Mouse (Mus musculus): Measurements from ENCODE around the gene Atf6. TPM values are rescaled to one million over a fixed set of nuclear protein-coding genes. Genes with fewer than 3 reads are reported as not detected.

The Atf6 gene
- 7.8 and 8.3 TPM in 2 replicates for polyA plus RNA-seq (2015; fragmentation: Nextera tagmentation; extraction: Ambion mirVana)

DNA sequence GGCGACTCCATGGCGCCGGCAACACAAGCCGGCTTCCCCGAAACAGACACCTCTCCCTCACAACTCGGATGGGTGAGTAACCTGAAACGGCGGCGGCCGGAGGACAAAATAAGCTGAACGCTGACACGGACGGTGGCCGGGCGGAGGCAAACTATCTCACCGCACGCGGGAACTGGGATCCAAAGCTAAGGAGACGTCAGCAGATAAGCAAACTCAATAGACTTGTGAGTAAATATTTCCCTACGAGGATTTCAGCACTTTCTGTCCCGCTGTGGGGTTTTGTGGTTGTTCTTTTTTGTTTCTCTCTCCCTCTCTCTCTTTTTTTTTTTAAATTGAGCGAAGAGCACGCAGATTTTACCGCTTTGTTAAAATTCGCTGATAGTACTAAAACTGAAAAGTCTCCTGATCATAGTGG, at the start of gene Atf6:
Atf6 (minus strand) TSS at position 81 of the 415 bp plus-strand sequence.
- Histone ChIP-seq H3K9me3 (no peaks in the 10 kb centered on the region), H3K4me3 (replicated peaks) (peak within 1 kb of the TSS; percentile 63), H3K27ac (peak within 1 kb of the TSS; percentile 41; the same call in 1 of the 2 replicates), H3K4me2 (replicated peaks) (peak within 1 kb of the TSS; percentile 79), H3K9ac (replicated peaks) (peak within 1 kb of the TSS; percentile 82), H3K27me3 (no peaks in the 10 kb centered on the region), H3K36me3 (peaks cover 12% of the 10 kb centered on the region; the same call in 1 of the 2 replicates), H3K4me1 (replicated peaks) (peaks cover 13% of the 10 kb centered on the region)
- peak; percentile 83; the same call in 1 of the 2 replicates for ATAC-seq
- under 1% methylated on average over 25 of the region's 25 CpGs for WGBS

DNA sequence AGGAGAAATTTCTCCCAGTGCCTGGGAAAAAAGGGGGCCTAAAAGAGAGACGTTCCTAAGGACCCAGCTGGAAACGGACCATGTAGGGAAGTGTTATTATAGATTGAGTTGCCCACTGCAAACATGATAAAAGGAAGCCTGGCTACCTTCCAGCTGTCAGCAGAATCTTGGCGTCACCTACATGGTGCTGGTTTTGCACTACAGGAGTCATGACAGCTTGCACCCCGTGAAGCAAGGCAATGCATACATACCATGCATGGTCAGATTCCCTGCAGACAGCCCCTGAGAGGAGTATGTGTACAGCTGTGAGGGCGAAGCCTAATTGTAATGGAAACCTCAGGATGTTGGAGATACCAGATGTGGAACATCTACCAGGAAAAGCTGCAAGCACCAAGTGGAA, 48.1 kb upstream of the Atf6 start:
- no peaks in the 10 kb centered on the region for H3K27me3 ChIP-seq
- ATAC-seq = no peak
- no peak overlapping the region for H3K4me2 ChIP-seq (replicated peaks)
- WGBS = 80% methylated on average over 5 of the region's 5 CpGs
- no peak overlapping the region for H3K9ac ChIP-seq (replicated peaks)
- no peaks in the 10 kb centered on the region for H3K4me1 ChIP-seq (replicated peaks)
- no peaks in the 10 kb centered on the region for H3K9me3 ChIP-seq
- H3K4me3 ChIP-seq (replicated peaks) = no peak overlapping the region
- H3K27ac ChIP-seq = no peak overlapping the region
- no peaks in the 10 kb centered on the region for H3K36me3 ChIP-seq

DNA sequence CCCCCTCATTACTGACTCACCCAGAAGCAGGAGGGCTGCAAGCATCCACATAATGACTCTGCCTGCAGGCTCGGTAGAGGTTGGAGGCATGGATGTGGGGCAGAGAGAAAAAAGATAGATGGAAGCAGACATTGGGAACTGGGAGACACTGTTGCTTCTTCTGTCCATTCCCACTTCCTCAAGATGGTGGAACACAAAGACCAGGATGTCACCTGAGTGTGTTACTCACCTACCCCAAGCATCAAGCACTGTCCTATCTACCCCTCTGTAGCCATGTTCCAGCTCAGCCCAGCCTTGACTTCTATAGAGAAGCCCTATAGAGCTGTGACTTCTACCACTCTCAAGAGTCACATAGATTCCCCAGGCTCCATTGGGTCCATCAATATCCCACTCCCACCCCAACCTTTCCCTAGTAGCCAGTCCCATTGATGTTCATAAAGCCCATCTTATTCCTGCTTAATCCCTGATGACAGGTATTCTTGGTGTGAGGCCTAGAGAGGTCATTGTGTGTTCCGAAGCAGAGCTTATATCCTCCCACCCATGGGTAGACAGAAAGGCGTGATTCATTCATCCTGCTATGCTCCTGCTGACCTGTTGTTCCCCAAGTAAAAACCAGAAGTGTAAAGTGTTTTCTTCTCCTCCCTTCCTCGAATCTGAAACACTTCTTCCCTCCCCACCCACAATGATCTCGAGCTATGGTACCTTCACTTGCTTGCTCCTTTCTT, 45.5 kb upstream of the Atf6 start, which contains the start of gene Fcrlb:
Fcrlb (minus strand) TSS at position 51 of the 725 bp plus-strand sequence.
- Histone ChIP-seq H3K4me2 (replicated peaks) (no peak within 1 kb of the TSS), H3K4me3 (replicated peaks) (no peak within 1 kb of the TSS), H3K4me1 (replicated peaks) (peaks cover 7% of the 10 kb centered on the region), H3K27me3 (peaks cover 20% of the 10 kb centered on the region), H3K36me3 (no peaks in the 10 kb centered on the region), H3K9ac (replicated peaks) (no peak within 1 kb of the TSS), H3K27ac (no peak within 1 kb of the TSS), H3K9me3 (no peaks in the 10 kb centered on the region)
- ATAC-seq = no peak
- 58% methylated on average over 5 of the region's 5 CpGs for WGBS

DNA sequence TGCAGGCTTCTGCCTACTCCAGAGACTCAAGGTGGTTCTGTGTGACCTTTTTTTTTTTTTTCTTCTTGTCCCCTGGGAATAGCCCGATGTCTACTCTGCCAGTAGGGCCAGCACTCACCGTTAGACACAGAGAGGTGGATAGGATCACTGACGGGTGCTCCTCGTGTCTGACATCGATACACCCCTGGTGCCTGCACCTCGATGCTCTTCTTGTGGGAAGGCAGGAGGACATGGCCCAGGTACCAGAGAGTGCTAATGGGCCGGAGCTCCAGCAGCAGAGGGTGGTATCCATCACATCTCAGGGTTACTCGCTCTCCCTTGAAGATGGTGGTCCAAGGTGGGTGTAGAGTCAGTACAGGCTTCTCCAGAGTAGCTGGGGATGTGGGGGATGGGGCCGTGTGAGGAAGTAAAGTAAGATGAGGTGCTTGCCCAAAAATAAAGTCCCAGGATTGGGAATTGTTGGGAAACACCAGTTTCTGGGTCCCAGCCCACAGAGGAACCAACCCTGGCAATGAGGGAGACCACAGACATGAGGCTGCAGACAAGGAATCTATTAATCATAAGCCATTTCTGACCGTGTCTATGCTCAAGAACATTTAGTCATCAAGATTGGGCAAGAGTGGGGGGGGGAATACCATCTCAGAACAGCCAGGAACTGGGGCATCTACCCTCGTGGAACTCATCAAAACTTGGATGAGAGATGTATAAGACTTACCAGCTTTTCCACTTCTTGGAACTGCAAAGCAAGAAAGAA, 44.5 kb upstream of the Atf6 start:
- ATAC-seq = no peak
- H3K9me3 ChIP-seq = no peaks in the 10 kb centered on the region
- no peak overlapping the region for H3K9ac ChIP-seq (replicated peaks)
- no peak overlapping the region for H3K4me3 ChIP-seq (replicated peaks)
- WGBS = 87% methylated on average over 11 of the region's 11 CpGs
- H3K27me3 ChIP-seq = peaks cover 29% of the 10 kb centered on the region
- no peak overlapping the region for H3K4me2 ChIP-seq (replicated peaks)
- no peaks in the 10 kb centered on the region for H3K36me3 ChIP-seq
- peaks cover 15% of the 10 kb centered on the region for H3K4me1 ChIP-seq (replicated peaks)
- H3K27ac ChIP-seq = no peak overlapping the region

DNA sequence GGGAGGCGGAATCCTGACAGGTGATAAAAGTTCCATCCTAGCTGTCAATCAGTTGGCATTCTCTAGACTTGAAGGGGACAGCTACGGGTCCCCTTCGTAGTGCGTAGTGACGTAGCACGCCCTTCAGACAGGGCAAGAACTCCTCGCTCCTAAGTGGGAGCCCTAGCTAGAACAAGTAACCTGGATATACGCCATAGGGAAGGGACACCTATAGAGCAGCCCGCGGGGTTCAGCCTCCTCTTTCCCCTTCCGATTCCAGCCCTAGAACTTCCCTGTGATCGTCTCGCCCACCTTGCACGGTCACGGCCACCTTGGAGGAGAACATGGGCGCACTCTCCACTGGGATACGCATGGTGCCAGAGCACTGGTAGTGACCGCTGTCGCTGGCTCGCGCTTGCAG, 40.8 kb upstream of the Atf6 start:
- Histone ChIP-seq H3K27me3 (peaks cover 59% of the 10 kb centered on the region), H3K4me1 (replicated peaks) (peaks cover 15% of the 10 kb centered on the region), H3K4me2 (replicated peaks) (peak overlapping the region; percentile 95), H3K4me3 (replicated peaks) (peak overlapping the region; percentile 66), H3K36me3 (no peaks in the 10 kb centered on the region), H3K27ac (no peak overlapping the region), H3K9me3 (no peaks in the 10 kb centered on the region), H3K9ac (replicated peaks) (peak overlapping the region; percentile 71; the same call in 1 of the 2 replicates)
- peak; percentile 73 for ATAC-seq
- WGBS = 2% methylated on average over 21 of the region's 21 CpGs

DNA sequence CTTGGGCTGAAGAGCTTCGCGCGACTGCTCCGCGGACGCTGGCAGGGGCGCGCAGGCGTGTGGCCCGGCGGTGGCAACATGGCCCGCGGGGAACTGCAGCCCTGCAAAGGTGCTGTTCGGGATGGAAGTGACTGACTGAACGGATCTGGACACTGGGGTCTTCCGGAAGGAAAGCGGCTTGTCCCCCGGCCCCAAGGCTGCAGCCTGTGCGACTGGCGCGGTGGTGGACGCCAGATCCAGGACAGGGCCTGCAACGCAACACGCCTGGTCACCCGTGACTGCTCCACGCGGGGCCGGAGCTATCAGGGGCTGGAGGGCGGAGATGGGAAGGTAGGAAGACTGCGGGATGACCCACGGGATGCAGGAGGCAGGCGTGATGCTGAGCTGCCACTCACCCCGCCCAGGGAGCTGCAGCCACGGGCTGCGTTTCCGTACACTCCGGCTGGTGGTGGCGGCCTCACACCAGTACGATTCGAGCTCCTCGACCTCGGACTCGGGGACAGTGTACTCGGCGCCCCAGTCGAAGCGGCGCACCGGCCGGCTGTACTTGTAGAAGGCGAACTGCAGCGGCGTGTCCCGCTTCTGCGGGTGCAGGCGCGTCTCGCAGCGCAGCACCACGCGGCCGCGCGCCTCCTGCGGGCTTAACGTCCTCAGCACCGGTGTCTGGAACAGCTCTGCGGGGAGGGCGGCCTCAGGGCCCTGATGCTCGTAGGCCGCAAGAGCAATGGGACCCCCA, 40.1 kb upstream of the Atf6 start:
- under 1% methylated on average over 71 of the region's 71 CpGs for WGBS
- Histone ChIP-seq H3K36me3 (no peaks in the 10 kb centered on the region), H3K4me2 (replicated peaks) (peak overlapping the region; percentile 95), H3K27me3 (peaks cover 65% of the 10 kb centered on the region), H3K27ac (no peak overlapping the region), H3K4me1 (replicated peaks) (peaks cover 15% of the 10 kb centered on the region), H3K9ac (replicated peaks) (peak overlapping the region; percentile 71), H3K4me3 (replicated peaks) (peak overlapping the region; percentile 66), H3K9me3 (no peaks in the 10 kb centered on the region)
- peak; percentile 81 for ATAC-seq

DNA sequence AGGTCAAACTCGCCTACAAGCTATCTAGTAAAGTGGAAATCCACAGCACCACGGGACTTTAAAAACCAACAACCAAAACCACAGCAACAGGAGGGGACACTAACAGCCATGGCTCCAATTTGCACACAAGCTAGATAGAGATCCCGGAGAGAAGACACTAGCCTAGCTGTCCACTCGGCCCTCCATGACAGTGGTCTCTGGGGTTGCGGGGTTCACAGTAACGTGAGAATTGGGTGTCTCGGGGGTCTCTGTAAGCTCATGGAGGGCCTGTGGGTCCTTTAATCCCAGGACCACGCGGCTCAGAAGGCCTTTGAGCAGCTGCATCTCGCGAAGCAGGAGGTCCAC, 39.5 kb upstream of the Atf6 start:
- peak overlapping the region; percentile 66 for H3K4me3 ChIP-seq (replicated peaks)
- H3K27ac ChIP-seq = no peak overlapping the region
- no peaks in the 10 kb centered on the region for H3K9me3 ChIP-seq
- peak overlapping the region; percentile 95 for H3K4me2 ChIP-seq (replicated peaks)
- WGBS = 18% methylated on average over 11 of the region's 11 CpGs
- peak overlapping the region; percentile 71 for H3K9ac ChIP-seq (replicated peaks)
- H3K36me3 ChIP-seq = no peaks in the 10 kb centered on the region
- H3K27me3 ChIP-seq = peaks cover 67% of the 10 kb centered on the region
- peaks cover 15% of the 10 kb centered on the region for H3K4me1 ChIP-seq (replicated peaks)
- ATAC-seq = no peak

DNA sequence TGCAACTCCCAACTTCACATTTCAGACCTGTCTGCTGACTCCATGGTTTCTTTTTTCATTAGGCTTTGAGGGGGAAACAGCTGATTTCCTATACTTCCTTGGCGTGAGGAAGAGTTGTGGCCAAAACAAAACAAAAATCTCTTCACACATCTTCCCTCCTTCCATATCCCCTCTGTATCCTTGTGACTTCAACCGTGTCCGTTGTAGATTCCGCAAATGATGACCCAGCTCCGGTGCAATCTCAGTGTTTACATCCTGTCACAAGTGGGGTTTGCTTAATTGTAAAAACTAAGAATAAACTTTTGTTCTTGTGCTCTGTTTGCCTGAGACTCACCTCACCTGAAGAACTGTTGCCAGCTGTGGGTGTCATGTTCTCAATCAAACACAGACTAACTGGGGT, 35.9 kb upstream of the Atf6 start:
- Histone ChIP-seq H3K9ac (replicated peaks) (no peak overlapping the region), H3K27me3 (peaks cover 56% of the 10 kb centered on the region), H3K9me3 (no peaks in the 10 kb centered on the region), H3K4me3 (replicated peaks) (no peak overlapping the region), H3K4me1 (replicated peaks) (peaks cover 12% of the 10 kb centered on the region), H3K27ac (no peak overlapping the region), H3K4me2 (replicated peaks) (no peak overlapping the region), H3K36me3 (no peaks in the 10 kb centered on the region)
- ATAC-seq = no peak
- WGBS = 82% methylated on average over 5 of the region's 5 CpGs

DNA sequence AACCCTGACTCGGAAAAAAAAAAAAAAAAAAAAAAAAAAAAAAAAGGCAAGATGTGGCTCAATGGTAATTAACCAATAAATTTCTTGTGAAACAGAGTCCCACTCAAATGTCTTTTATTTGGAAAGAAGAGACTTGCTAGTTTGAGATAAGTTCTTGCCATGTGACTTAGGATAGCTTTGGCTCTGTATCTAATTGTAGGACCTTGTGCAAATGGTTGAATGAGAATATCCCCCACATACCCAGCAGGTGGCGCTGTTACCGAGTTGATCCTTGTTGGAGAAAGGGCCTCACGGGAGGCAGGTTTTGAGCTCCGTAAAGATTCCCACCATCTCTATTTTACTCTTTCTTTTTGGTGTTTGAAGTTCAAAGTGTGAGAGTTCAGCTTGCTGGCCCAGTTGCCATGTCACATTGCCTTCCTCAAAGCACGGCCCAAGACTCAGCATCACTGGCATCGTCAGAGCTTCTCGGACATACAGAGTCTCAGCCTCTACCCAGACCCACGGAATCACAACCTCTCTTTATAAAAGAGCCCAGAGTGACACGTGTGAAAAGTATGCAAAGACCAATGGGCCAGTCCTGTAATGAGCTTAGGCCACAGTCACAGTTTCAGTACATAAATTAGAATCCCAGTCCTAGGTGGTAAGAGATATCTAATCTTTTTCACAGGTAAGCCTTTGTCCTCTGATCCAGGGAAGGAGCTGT, 34.1 kb upstream of the Atf6 start:
- peaks cover 40% of the 10 kb centered on the region for H3K27me3 ChIP-seq
- no peaks in the 10 kb centered on the region for H3K36me3 ChIP-seq
- H3K4me1 ChIP-seq (replicated peaks) = no peaks in the 10 kb centered on the region
- ATAC-seq = peak; percentile 62; the same call in 1 of the 2 replicates
- no peak overlapping the region for H3K27ac ChIP-seq
- 0 out of 2 replicates have a peak overlapping the region, but pooled peaks have one; percentile 3 for H3K4me3 ChIP-seq (replicated peaks)
- no peak overlapping the region for H3K9ac ChIP-seq (replicated peaks)
- H3K9me3 ChIP-seq = no peaks in the 10 kb centered on the region
- 30% methylated on average over 10 of the region's 10 CpGs for WGBS
- peak overlapping the region; percentile 19; the same call in 1 of the 2 replicates for H3K4me2 ChIP-seq (replicated peaks)

DNA sequence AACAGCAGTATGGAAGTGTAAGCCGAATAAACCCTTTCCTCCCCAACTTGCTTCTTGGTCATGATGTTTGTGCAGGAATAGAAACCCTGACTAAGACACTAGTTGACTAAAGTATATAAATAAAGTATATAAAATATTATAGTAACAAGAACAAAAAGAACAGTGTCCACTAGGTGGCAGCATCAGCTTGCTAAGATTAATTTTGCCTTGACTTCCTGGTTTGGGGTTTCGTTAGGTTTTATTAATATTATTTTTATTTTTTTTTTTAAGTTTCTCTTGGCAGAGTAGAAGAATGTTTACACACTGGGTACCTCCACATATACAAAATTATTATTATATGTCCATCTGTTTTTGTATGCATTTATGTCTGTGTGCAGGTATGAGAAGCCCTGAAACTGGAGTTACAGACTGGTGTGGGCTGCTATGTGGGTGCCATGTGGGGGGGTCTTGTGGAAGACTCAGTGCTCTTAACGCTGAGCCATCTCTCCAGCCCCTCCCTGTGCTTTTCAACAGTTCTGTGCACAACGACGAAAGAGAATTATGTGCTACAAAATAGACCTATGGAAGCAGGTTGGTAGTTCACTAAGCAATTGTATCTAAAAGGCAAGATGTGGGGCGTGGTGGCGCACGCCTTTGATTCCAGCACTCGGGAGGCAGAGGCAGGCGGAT, 33.4 kb upstream of the Atf6 start:
- Histone ChIP-seq H3K9ac (replicated peaks) (no peak overlapping the region), H3K36me3 (no peaks in the 10 kb centered on the region), H3K27me3 (peaks cover 33% of the 10 kb centered on the region), H3K4me2 (replicated peaks) (no peak overlapping the region), H3K9me3 (no peaks in the 10 kb centered on the region), H3K4me1 (replicated peaks) (no peaks in the 10 kb centered on the region), H3K27ac (no peak overlapping the region), H3K4me3 (replicated peaks) (no peak overlapping the region)
- peak; percentile 68; the same call in 1 of the 2 replicates for ATAC-seq
- WGBS = 41% methylated on average over 10 of the region's 10 CpGs
